Mouse (Mus musculus): ENCODE data around the gene Dnajc28. TPM values are rescaled to one million over a fixed set of nuclear protein-coding genes. Genes with fewer than 3 reads are reported as not detected.

Dnajc28 gene
- total RNA-seq, 2 experiments from 2014 or later, result 5.8 to 10.4 TPM

Other genes starting within 250 kb of the Dnajc28 start
- 10 to 100 TPM; 19.4 to 25.1 TPM for gene Ifnar2, start 246.2 kb downstream of the Dnajc28 start, total RNA-seq (2021)
- gene Gm21970, start 227.3 kb downstream of the Dnajc28 start, total RNA-seq (2021), result not detected
- gene Il10rb, start 212.9 kb downstream of the Dnajc28 start, total RNA-seq (2021), result 10 to 100 TPM in 1 of 2 experiments, 1 to 10 TPM in 1; 9.4 to 10.2 TPM
- gene Ifnar1, start 133.8 kb downstream of the Dnajc28 start, total RNA-seq (2021), result 10 to 100 TPM; 54.3 to 54.5 TPM
- gene Ifngr2, start 72.0 kb downstream of the Dnajc28 start, total RNA-seq (2021), result 10 to 100 TPM; 33.6 to 39.8 TPM
- 10 to 100 TPM; 90.7 to 92.5 TPM for gene Tmem50b, start 21.2 kb downstream of the Dnajc28 start, total RNA-seq (2021)
- 10 to 100 TPM; 50.0 to 50.8 TPM for gene Gart, start 27.9 kb upstream of the Dnajc28 start, total RNA-seq (2021)
- gene Son, start 28.5 kb upstream of the Dnajc28 start, total RNA-seq (2021), result 100 to 1,000 TPM; 177 to 236 TPM
- 10 to 100 TPM; 23.3 to 26.3 TPM for gene Donson, start 69.7 kb upstream of the Dnajc28 start, total RNA-seq (2021)
- 100 to 1,000 TPM in 1 of 2 experiments, 10 to 100 TPM in 1; 95.0 to 105 TPM for gene Cryzl1, start 109.9 kb upstream of the Dnajc28 start, total RNA-seq (2021)
- 100 to 1,000 TPM; 126 to 146 TPM for gene Itsn1, start 110.3 kb upstream of the Dnajc28 start, total RNA-seq (2021)